Mouse (Mus musculus) kidney, embryonic 15.5 days (tissue): ENCODE measurements around the gene Rnf166. TPM values are rescaled to one million over a fixed set of nuclear protein-coding genes. Genes with fewer than 3 reads are reported as not detected.

Source experiments
- ATAC-seq: fragments of 200-750 bp; cut with Nextera tagmentation; replicated peaks from 2 replicates; pipeline ENCODE4 v1.8.0; 2017; ENCODE audit warnings: moderate TSS enrichment; ENCODE audit not compliant: low FRiP score
- H3K27ac ChIP-seq: fragments of 300-500 bp; sonication (generic); 2 replicates; pipeline ENCODE4 v1.5.1; 2015; ENCODE audit warnings: mild to moderate bottlenecking, inconsistent platforms
- H3K27me3 ChIP-seq: fragments of 300-500 bp; sonication (generic); 2 replicates; pipeline ENCODE4 v1.6.1; 2015; ENCODE audit warnings: inconsistent platforms
- H3K36me3 ChIP-seq: fragments of 300-500 bp; sonication (generic); 2 replicates; pipeline ENCODE4 v1.6.1; 2015; ENCODE audit warnings: inconsistent platforms
- H3K4me1 ChIP-seq: fragments of 300-500 bp; sonication (generic); 2 replicates; pipeline ENCODE4 v1.6.1; 2015; ENCODE audit warnings: inconsistent platforms
- H3K4me2 ChIP-seq: fragments of 300-500 bp; sonication (generic); 2 replicates; pipeline ENCODE4 v1.6.1; 2015; ENCODE audit warnings: moderate library complexity, mild to moderate bottlenecking, inconsistent platforms
- H3K4me3 ChIP-seq: fragments of 300-500 bp; sonication (generic); replicated peaks from 2 replicates; pipeline ENCODE4 v1.5.1; 2015; ENCODE audit warnings: mild to moderate bottlenecking, inconsistent platforms
- H3K9ac ChIP-seq: fragments of 300-500 bp; sonication (generic); 2 replicates; pipeline ENCODE4 v1.6.1; 2015; ENCODE audit warnings: mild to moderate bottlenecking, inconsistent platforms
- H3K9me3 ChIP-seq: fragments of 300-500 bp; sonication (generic); replicated peaks from 2 replicates; pipeline ENCODE4 v1.6.1; 2016; ENCODE audit warnings: inconsistent platforms
- WGBS: fragments of 180-500 bp; shearing (Covaris S2); methylation state at CpG from one replicate; pipeline ENCODE4 v1.1.7; 2015; ENCODE audit warnings: mixed read lengths; 5-methylcytosine and 5-hydroxymethylcytosine counted together
- polyA plus RNA-seq: library from polyadenylated mRNA; unstranded; fragments of >200 nt; fragmentation: Nextera tagmentation; extraction: Ambion mirVana; gene quantifications from 2 replicates; pipeline ENCODE4 v1.2.1, GENCODE M21; 2015

Gene Rnf166
- polyA plus RNA-seq, 1 experiment from 2014 or later, result 39.8 TPM

GRCm38 (mm10) chr8:122464985-122465384 is 10.9 kb downstream of the Rnf166 start:
- H3K27me3 ChIP-seq, result peaks cover 32% of the 10 kb centered on the region
- H3K36me3 ChIP-seq, result peaks cover 40% of the 10 kb centered on the region
- H3K4me1 ChIP-seq, result peaks cover 24% of the 10 kb centered on the region
- ATAC-seq, result no peak
- H3K4me3 ChIP-seq, result no peak overlapping the region
- H3K27ac ChIP-seq, result no peak overlapping the region
- no peaks in the 10 kb centered on the region for H3K9me3 ChIP-seq
- 67% methylated on average over 7 of the region's 7 CpGs for WGBS
- no peak overlapping the region for H3K4me2 ChIP-seq
- H3K9ac ChIP-seq, result no peak overlapping the region

- no peak for ATAC-seq
- Histone ChIP-seq H3K4me2 (no peak overlapping the region), H3K36me3 (peaks cover 37% of the 10 kb centered on the region), H3K4me3 (no peak overlapping the region), H3K27ac (no peak overlapping the region), H3K4me1 (peaks cover 25% of the 10 kb centered on the region), H3K9me3 (no peaks in the 10 kb centered on the region), H3K9ac (no peak overlapping the region), H3K27me3 (peaks cover 42% of the 10 kb centered on the region)
- 47% methylated on average over 12 of the region's 12 CpGs for WGBS
Measured at GRCm38 (mm10) chr8:122463651-122464640, 11.9 kb downstream of the Rnf166 start.

- H3K36me3 ChIP-seq, result peaks cover 23% of the 10 kb centered on the region
- WGBS, result 68% methylated on average over 8 of the region's 8 CpGs
- no peaks in the 10 kb centered on the region for H3K9me3 ChIP-seq
- peaks cover 55% of the 10 kb centered on the region for H3K27me3 ChIP-seq
- ATAC-seq, result no peak
- no peak overlapping the region for H3K4me3 ChIP-seq
- H3K4me1 ChIP-seq, result peaks cover 25% of the 10 kb centered on the region
- no peak overlapping the region for H3K9ac ChIP-seq
- no peak overlapping the region for H3K4me2 ChIP-seq
- H3K27ac ChIP-seq, result no peak overlapping the region
Measured at GRCm38 (mm10) chr8:122462510-122462909, 13.4 kb downstream of the Rnf166 start.

- Histone ChIP-seq H3K36me3 (peaks cover 14% of the 10 kb centered on the region), H3K27me3 (peaks cover 64% of the 10 kb centered on the region), H3K4me1 (peaks cover 25% of the 10 kb centered on the region), H3K4me3 (no peak overlapping the region), H3K4me2 (0 out of 2 replicates have a peak overlapping the region, but pooled peaks have one; percentile 63), H3K27ac (no peak overlapping the region; the same call in 1 of the 2 replicates), H3K9me3 (no peaks in the 10 kb centered on the region), H3K9ac (no peak overlapping the region)
- ATAC-seq, result no peak
- 58% methylated on average over 11 of the region's 11 CpGs for WGBS
Measured at GRCm38 (mm10) chr8:122461473-122462148, 14.3 kb downstream of the Rnf166 start.

- ATAC-seq, result peak; percentile 88
- H3K9ac ChIP-seq, result 0 out of 2 replicates have a peak within 1 kb of the TSS, but pooled peaks have one; percentile 2
- WGBS, result 1% methylated on average over 56 of the region's 56 CpGs
- peaks cover 25% of the 10 kb centered on the region for H3K4me1 ChIP-seq
- H3K27me3 ChIP-seq, result peaks cover 67% of the 10 kb centered on the region
- H3K36me3 ChIP-seq, result peaks cover 6% of the 10 kb centered on the region
- peak within 1 kb of the TSS; percentile 38 for H3K4me3 ChIP-seq
- no peak within 1 kb of the TSS for H3K27ac ChIP-seq
- H3K4me2 ChIP-seq, result peak within 1 kb of the TSS; percentile 63
- H3K9me3 ChIP-seq, result no peaks in the 10 kb centered on the region
Measured at GRCm38 (mm10) chr8:122460524-122461472, 15.1 kb downstream of the Rnf166 start, which contains the start of gene Snai3. Snai3 (minus strand) TSS chr8:122460733.

GRCm38 (mm10) chr8:122459990-122460389 is 15.9 kb downstream of the Rnf166 start:
- Histone ChIP-seq H3K4me3 (peak overlapping the region; percentile 38), H3K4me2 (peak overlapping the region; percentile 63), H3K9me3 (no peaks in the 10 kb centered on the region), H3K27me3 (peaks cover 67% of the 10 kb centered on the region), H3K27ac (no peak overlapping the region), H3K36me3 (no peaks in the 10 kb centered on the region), H3K9ac (0 out of 2 replicates have a peak overlapping the region, but pooled peaks have one; percentile 2), H3K4me1 (peaks cover 25% of the 10 kb centered on the region)
- WGBS, result 26% methylated on average over 7 of the region's 7 CpGs
- ATAC-seq, result no peak

GRCm38 (mm10) chr8:122459218-122459900 is 16.5 kb downstream of the Rnf166 start:
- H3K4me1 ChIP-seq, result peaks cover 25% of the 10 kb centered on the region
- H3K27me3 ChIP-seq, result peaks cover 67% of the 10 kb centered on the region
- no peak overlapping the region for H3K4me3 ChIP-seq
- no peak overlapping the region for H3K9ac ChIP-seq
- ATAC-seq, result no peak
- H3K27ac ChIP-seq, result no peak overlapping the region
- no peaks in the 10 kb centered on the region for H3K9me3 ChIP-seq
- no peaks in the 10 kb centered on the region for H3K36me3 ChIP-seq
- no peak overlapping the region; the same call in 1 of the 2 replicates for H3K4me2 ChIP-seq
- 59% methylated on average over 6 of the region's 6 CpGs for WGBS

- H3K9me3 ChIP-seq, result no peaks in the 10 kb centered on the region
- 80% methylated on average over 11 of the region's 11 CpGs for WGBS
- no peaks in the 10 kb centered on the region for H3K36me3 ChIP-seq
- peaks cover 21% of the 10 kb centered on the region for H3K4me1 ChIP-seq
- ATAC-seq, result no peak
- H3K4me3 ChIP-seq, result no peak overlapping the region
- H3K27ac ChIP-seq, result no peak overlapping the region
- no peak overlapping the region for H3K4me2 ChIP-seq
- peaks cover 56% of the 10 kb centered on the region for H3K27me3 ChIP-seq
- no peak overlapping the region for H3K9ac ChIP-seq
Measured at GRCm38 (mm10) chr8:122457171-122457570, 18.7 kb downstream of the Rnf166 start.

GRCm38 (mm10) chr8:122454409-122454808 is 21.5 kb downstream of the Rnf166 start:
- ATAC-seq, result no peak
- no peaks in the 10 kb centered on the region for H3K36me3 ChIP-seq
- H3K27me3 ChIP-seq, result peaks cover 29% of the 10 kb centered on the region
- H3K9ac ChIP-seq, result no peak overlapping the region
- WGBS, result 87% methylated on average over 6 of the region's 6 CpGs
- H3K4me2 ChIP-seq, result no peak overlapping the region
- no peaks in the 10 kb centered on the region for H3K9me3 ChIP-seq
- no peaks in the 10 kb centered on the region for H3K4me1 ChIP-seq
- no peak overlapping the region for H3K27ac ChIP-seq
- no peak overlapping the region for H3K4me3 ChIP-seq

- no peak overlapping the region for H3K4me2 ChIP-seq
- no peak overlapping the region for H3K4me3 ChIP-seq
- no peaks in the 10 kb centered on the region for H3K36me3 ChIP-seq
Measured at GRCm38 (mm10) chr8:122452154-122452553, 23.7 kb downstream of the Rnf166 start.

More at GRCm38 (mm10) chr8:122452154-122452553, 23.7 kb downstream of the Rnf166 start:
- Histone ChIP-seq H3K4me1 (no peaks in the 10 kb centered on the region), H3K9me3 (no peaks in the 10 kb centered on the region), H3K27ac (no peak overlapping the region), H3K9ac (no peak overlapping the region), H3K27me3 (peaks cover 8% of the 10 kb centered on the region)
- WGBS, result 90% methylated on average over 10 of the region's 10 CpGs
- no peak for ATAC-seq
